Mouse (Mus musculus): ENCODE measurements around the gene Aknad1. TPM values are rescaled to one million over a fixed set of nuclear protein-coding genes. Genes with fewer than 3 reads are reported as not detected.

Gene Aknad1
- polyA plus RNA-seq (2012; rRNA removed): 0.29 and 0.32 TPM in 2 replicates

DNA sequence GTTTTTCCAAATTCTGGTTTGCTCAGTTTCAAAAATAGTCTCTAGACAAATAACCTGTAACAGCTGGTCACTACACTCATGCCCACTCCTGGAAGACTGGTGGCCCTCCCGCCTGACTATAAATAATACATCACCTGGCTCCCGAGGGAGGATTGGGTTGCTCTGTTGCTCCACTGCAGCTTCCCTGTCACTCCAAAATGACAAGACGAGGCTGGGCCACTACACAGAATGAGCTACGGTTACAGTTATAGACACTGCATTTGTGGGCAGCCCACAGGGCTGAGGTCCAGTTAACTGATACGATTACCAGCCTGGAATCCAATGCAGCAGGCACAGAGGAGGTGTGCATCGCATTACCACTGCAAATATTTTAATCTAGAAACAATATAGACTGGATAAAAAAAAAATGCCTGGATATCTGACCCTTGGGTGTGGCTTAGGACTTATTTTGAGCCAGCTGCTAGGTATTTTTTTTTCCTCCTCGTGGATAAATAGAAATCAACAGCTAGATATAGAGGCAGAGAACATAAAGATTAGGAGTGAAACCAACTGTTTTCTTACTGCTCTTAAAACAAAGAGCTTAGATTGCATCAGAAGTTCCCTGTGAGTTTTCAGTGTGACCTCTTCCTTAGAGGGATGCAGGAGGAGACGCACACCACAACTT, at the start of gene Aknad1:
Aknad1 (plus strand) TSS at position 614 of the 664 bp plus-strand sequence.

DNA sequence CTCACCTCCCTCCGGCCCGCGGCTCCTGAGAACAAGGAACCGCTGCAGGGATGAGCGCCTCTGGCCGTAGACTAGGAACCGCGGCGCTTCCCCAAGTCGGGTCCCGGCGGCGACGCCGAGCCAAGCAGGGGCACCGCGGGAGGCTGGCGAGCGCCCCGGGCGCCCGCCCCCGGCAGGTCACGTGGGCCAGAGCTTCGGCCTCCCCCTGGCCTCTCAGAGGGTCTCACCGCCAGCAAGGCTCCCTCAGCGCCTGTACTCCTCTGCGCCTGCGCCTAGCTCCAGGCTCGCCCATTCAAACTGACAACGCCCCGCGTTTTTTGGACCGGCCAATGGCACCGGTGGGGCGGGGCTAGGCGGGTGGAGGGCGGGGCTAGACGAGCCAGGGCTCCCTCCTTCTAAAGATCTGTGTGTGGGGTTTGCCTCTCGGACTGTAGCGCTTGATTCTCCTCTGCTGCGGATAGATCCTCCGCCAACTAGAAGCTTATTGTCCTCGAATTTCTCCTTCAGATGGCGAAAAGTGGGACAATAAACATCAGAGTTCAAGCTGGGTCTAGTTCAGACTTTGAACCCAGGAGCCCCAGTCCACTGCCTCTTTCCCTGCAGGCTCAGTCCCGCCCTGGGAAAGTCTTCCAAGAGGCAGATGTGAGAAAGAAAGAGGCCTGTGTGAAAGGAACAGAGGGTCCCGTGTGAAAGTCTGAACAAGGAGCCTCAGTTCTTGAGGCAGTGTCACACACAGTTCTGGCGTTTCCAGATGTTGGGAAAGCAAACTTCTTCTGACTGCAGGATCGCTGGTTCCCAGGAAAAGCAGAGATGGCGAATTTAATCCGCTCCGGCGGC, 17.2 kb upstream of the Aknad1 start, which contains the start of gene Gpsm2:
Gpsm2 (minus strand) TSS at position 274 of the 837 bp plus-strand sequence.

Other genes starting within 250 kb of the Aknad1 start
- gene 1700013F07Rik, start 205.5 kb upstream of the Aknad1 start, polyA plus RNA-seq (2012; rRNA removed): not detected in 2 replicates
- gene 5330417C22Rik, start 203.1 kb upstream of the Aknad1 start, polyA plus RNA-seq (2012; rRNA removed): 0.37 and 0.68 TPM in 2 replicates
- gene Tmem167b, start 177.2 kb upstream of the Aknad1 start, polyA plus RNA-seq (2012; rRNA removed): 3.7 and 3.9 TPM in 2 replicates
- gene Taf13, start 168.0 kb upstream of the Aknad1 start, polyA plus RNA-seq (2012; rRNA removed): 6.2 and 6.7 TPM in 2 replicates
- 1.3 and 1.4 TPM in 2 replicates for gene Wdr47, start 148.4 kb upstream of the Aknad1 start, polyA plus RNA-seq (2012; rRNA removed)
- gene Clcc1, start 85.7 kb upstream of the Aknad1 start, polyA plus RNA-seq (2012; rRNA removed): 25.4 and 27.2 TPM in 2 replicates
- 9.9 and 11.7 TPM in 2 replicates for gene Gpsm2, start 17.3 kb upstream of the Aknad1 start, polyA plus RNA-seq (2012; rRNA removed)
- 12.7 and 13.9 TPM in 2 replicates for gene Stxbp3, start 100.9 kb downstream of the Aknad1 start, polyA plus RNA-seq (2012; rRNA removed)
- 0.03 and 0.04 TPM in 2 replicates for gene Fndc7, start 150.3 kb downstream of the Aknad1 start, polyA plus RNA-seq (2012; rRNA removed)
- 38.9 and 40.9 TPM in 2 replicates for gene Prpf38b, start 172.1 kb downstream of the Aknad1 start, polyA plus RNA-seq (2012; rRNA removed)
- gene Henmt1, start 200.2 kb downstream of the Aknad1 start, polyA plus RNA-seq (2012; rRNA removed): 0.02 TPM in 1 of 2 replicates, not detected in the other
- not detected in 2 replicates for gene Gm9857, start 200.8 kb downstream of the Aknad1 start, polyA plus RNA-seq (2012; rRNA removed)

Measured in liver, embryonic 18 days (tissue).